Mouse (Mus musculus) olfactory bulb, adult 2 months (tissue): ENCODE results near the gene Dock8.

Experiments used
- CTCF ChIP-seq: fragments of 200-500 bp; IDR thresholded peaks from 2 replicates; pipeline ENCODE4 v1.5.1; 2012; ENCODE audit warnings: low read depth, mild to moderate bottlenecking, low read length, moderate library complexity; ENCODE audit not compliant: insufficient read depth
- POLR2A ChIP-seq: fragments of 200-500 bp; IDR thresholded peaks from 2 replicates; pipeline ENCODE4 v1.6.1; 2012; ENCODE audit warnings: mild to moderate bottlenecking, low read depth, low read length, moderate library complexity; ENCODE audit not compliant: insufficient read depth

- TF ChIP-seq CTCF (no peak), POLR2A (no peak)
These were observed 117.6 kb downstream of the Dock8 start for GRCm38 (mm10) chr19:25116981-25117380.
